Mouse (Mus musculus) CH12.LX (cell line): Measurements from ENCODE around the gene Pla1a.

Source experiments
- CHD2 ChIP-seq: IDR thresholded peaks from 2 replicates; pipeline ENCODE4 v1.6.1; 2011; ENCODE audit warnings: low read length, improper control_type of control experiment
- CTCF ChIP-seq, 2 experiments: IDR thresholded peaks in 1 of 2; conservative IDR thresholded peaks in 1 of 2; 2 replicates each; pipeline ENCODE4 v1.5.1; 2011 to 2012; ENCODE audit warnings: low read depth in 2 of 2, low read length in 2 of 2, improper control_type of control experiment in 1 of 2, inconsistent platforms in 1 of 2, mild to moderate bottlenecking in 1 of 2, moderate library complexity in 1 of 2
- E2F4 ChIP-seq: IDR thresholded peaks from 2 replicates; pipeline ENCODE4 v1.6.1; 2011; ENCODE audit warnings: low read depth, low read length, improper control_type of control experiment; ENCODE audit not compliant: insufficient replicate concordance
- EP300 ChIP-seq: IDR thresholded peaks from 2 replicates; pipeline ENCODE4 v1.6.1; 2011; ENCODE audit warnings: low read length, improper control_type of control experiment
- MAFK ChIP-seq: IDR thresholded peaks from 2 replicates; pipeline ENCODE4 v1.6.1; 2011; ENCODE audit warnings: low read length, improper control_type of control experiment; ENCODE audit not compliant: insufficient replicate concordance
- MAZ ChIP-seq: IDR thresholded peaks from 2 replicates; pipeline ENCODE4 v1.6.1; 2012; ENCODE audit warnings: low read depth, mild to moderate bottlenecking, inconsistent platforms, low read length, improper control_type of control experiment, moderate library complexity
- NELFE ChIP-seq: IDR thresholded peaks from 2 replicates; pipeline ENCODE4 v1.6.1; 2011; ENCODE audit warnings: low read depth, low read length, improper control_type of control experiment
- NRF1 ChIP-seq: IDR thresholded peaks from 2 replicates; pipeline ENCODE4 v1.6.1; 2014; ENCODE audit warnings: low read depth, mild to moderate bottlenecking, inconsistent platforms, low read length, improper control_type of control experiment, moderate library complexity
- POLR2A ChIP-seq: IDR thresholded peaks from 2 replicates; pipeline ENCODE4 v1.6.1; 2011; ENCODE audit warnings: low read depth, mild to moderate bottlenecking, improper control_type of control experiment, low read length
- TBP ChIP-seq: conservative IDR thresholded peaks from 2 replicates; pipeline ENCODE4 v1.6.1; 2011; ENCODE audit warnings: low read depth, low read length, improper control_type of control experiment
- ZC3H11A ChIP-seq: IDR thresholded peaks from 2 replicates; pipeline ENCODE4 v1.6.1; 2012; ENCODE audit warnings: low read depth, mild to moderate bottlenecking, inconsistent platforms, low read length, improper control_type of control experiment

GRCm38 (mm10) chr16:38434295-38434795, 1.4 kb upstream of the Pla1a start:
- TF ChIP-seq CTCF (conservative IDR thresholded peaks at IDR 0.05 in 1 of 2, IDR thresholded peaks at IDR 0.05 in 1 of 2; ENCODE audit: low read depth in 2 of 2, low read length in 2 of 2) (no peak), ZC3H11A (no peak), NELFE (no peak), POLR2A (no peak), TBP (no peak), CHD2 (no peak), MAFK (no peak), E2F4 (no peak), EP300 (no peak), MAZ (no peak), NRF1 (no peak)
